Mouse (Mus musculus) hindbrain, embryonic 12.5 days (tissue): Measurements from ENCODE around the gene Sorcs2. TPM values are rescaled to one million over a fixed set of nuclear protein-coding genes. Genes with fewer than 3 reads are reported as not detected.

Experiments
- ATAC-seq: fragments of 200-750 bp; cut with Nextera tagmentation; 2 replicates; pipeline ENCODE4 v1.8.0; 2017; ENCODE audit warnings: moderate TSS enrichment; ENCODE audit not compliant: low FRiP score
- H3K27ac ChIP-seq: fragments of 300-500 bp; sonication (generic); 2 replicates; pipeline ENCODE4 v1.5.1; 2016; ENCODE audit warnings: mild to moderate bottlenecking
- H3K27me3 ChIP-seq: fragments of 300-500 bp; sonication (generic); 2 replicates; pipeline ENCODE4 v1.6.1; 2016; ENCODE audit warnings: mild to moderate bottlenecking
- H3K36me3 ChIP-seq: fragments of 300-500 bp; sonication (generic); 2 replicates; pipeline ENCODE4 v1.6.1; 2016; ENCODE audit warnings: mild to moderate bottlenecking
- H3K4me1 ChIP-seq: fragments of 300-500 bp; sonication (generic); 2 replicates; pipeline ENCODE4 v1.6.1; 2016
- H3K4me2 ChIP-seq: fragments of 300-500 bp; sonication (generic); replicated peaks from 2 replicates; pipeline ENCODE4 v1.6.1; 2016; ENCODE audit warnings: mild to moderate bottlenecking
- H3K4me3 ChIP-seq: fragments of 300-500 bp; sonication (generic); 2 replicates; pipeline ENCODE4 v1.5.1; 2016; ENCODE audit warnings: mild to moderate bottlenecking
- H3K9ac ChIP-seq: fragments of 300-500 bp; sonication (generic); 2 replicates; pipeline ENCODE4 v1.6.1; 2016; ENCODE audit warnings: mild to moderate bottlenecking, moderate library complexity
- H3K9me3 ChIP-seq: fragments of 300-500 bp; sonication (generic); replicated peaks from 2 replicates; pipeline ENCODE4 v1.6.1; 2016; ENCODE audit warnings: mild to moderate bottlenecking
- WGBS: fragments of 180-500 bp; shearing (Covaris S2); methylation state at CpG from one replicate; pipeline ENCODE4 v1.1.7; 2016; 5-methylcytosine and 5-hydroxymethylcytosine counted together
- polyA plus RNA-seq: library from polyadenylated mRNA; unstranded; fragments of >200 nt; fragmentation: Nextera tagmentation; extraction: Ambion mirVana; gene quantifications from 2 replicates; pipeline ENCODE4 v1.2.1, GENCODE M21; 2016

Gene Sorcs2
- polyA plus RNA-seq, 1 experiment from 2014 or later, result 17.5 TPM

DNA sequence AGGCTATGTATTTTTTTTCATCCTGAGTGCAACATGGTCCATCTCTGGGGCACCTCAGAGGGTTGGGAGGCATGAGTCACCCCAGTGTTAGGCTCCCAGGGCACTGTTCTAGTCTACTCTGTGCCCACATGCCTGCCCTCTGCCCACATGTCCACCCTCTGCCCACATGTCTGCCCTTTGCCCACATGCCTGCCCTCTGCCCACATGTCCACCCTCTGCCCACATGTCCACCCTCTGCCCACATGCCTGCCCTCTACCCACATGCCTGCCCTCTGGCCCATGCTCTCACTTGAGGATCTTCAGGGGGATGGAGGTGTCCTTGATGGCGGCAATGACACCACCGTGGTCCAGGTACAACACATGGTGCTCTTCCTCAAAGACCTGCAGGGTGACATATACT lies 354.8 kb downstream of the Sorcs2 start:
- no peak overlapping the region for H3K9ac ChIP-seq
- H3K36me3 ChIP-seq, result 0 out of 2 replicates have a peak, but pooled peaks cover 3% of the 10 kb centered on the region
- no peaks in the 10 kb centered on the region for H3K27me3 ChIP-seq
- peaks cover 17% of the 10 kb centered on the region for H3K4me1 ChIP-seq
- ATAC-seq, result no peak
- no peak overlapping the region for H3K27ac ChIP-seq
- no peak overlapping the region for H3K4me3 ChIP-seq
- no peak overlapping the region for H3K4me2 ChIP-seq
- H3K9me3 ChIP-seq, result no peaks in the 10 kb centered on the region
- WGBS, result 98% methylated on average over 2 of the region's 2 CpGs

DNA sequence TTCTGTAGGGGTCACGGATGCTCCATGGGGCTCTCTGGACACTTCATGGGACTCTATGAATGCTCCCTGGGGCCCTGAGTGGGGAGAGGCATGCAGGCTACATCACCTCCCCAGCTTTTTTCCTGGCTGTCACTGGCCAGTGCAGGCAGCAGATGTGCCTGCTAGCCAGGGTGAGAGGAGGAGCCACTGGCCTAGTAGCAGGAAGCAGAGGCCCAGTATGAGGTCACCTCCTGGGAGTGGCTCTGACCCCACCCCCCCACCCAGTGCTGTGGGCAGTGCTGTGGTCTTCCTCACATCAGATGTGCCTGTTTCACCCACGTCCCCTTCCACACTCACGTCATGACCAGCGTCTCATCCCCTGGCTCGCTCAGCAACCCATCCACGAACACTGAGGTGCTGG lies 356.2 kb downstream of the Sorcs2 start:
- Histone ChIP-seq H3K36me3 (0 out of 2 replicates have a peak, but pooled peaks cover 11% of the 10 kb centered on the region), H3K9ac (0 out of 2 replicates have a peak overlapping the region, but pooled peaks have one; percentile 4), H3K4me1 (peaks cover 17% of the 10 kb centered on the region), H3K4me3 (no peak overlapping the region), H3K9me3 (no peaks in the 10 kb centered on the region), H3K27ac (peak overlapping the region; percentile 67; the same call in 1 of the 2 replicates), H3K4me2 (no peak overlapping the region), H3K27me3 (no peaks in the 10 kb centered on the region)
- ATAC-seq, result no peak
- 94% methylated on average over 6 of the region's 6 CpGs for WGBS

DNA sequence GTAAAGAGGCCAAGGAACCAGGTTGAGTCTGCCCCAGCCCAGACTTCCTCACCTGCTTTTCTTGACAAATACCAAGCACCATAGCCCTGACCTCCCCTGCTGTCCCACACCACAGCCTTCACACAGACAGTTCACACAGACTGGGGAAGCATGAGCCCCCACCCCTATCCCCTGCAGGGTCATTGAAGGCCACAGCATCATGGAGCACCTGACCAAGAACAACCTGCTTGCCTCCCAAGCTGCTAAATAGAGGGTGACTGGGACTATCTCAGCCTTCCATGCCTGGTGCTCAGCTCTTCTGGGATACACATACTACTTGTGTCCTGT lies 356.7 kb downstream of the Sorcs2 start:
- peak; percentile 24; the same call in 1 of the 2 replicates for ATAC-seq
- no peaks in the 10 kb centered on the region for H3K27me3 ChIP-seq
- peak overlapping the region; percentile 67 for H3K27ac ChIP-seq
- H3K9me3 ChIP-seq, result no peaks in the 10 kb centered on the region
- no peak overlapping the region for H3K9ac ChIP-seq
- peaks cover 17% of the 10 kb centered on the region for H3K4me1 ChIP-seq
- 0 out of 2 replicates have a peak, but pooled peaks cover 11% of the 10 kb centered on the region for H3K36me3 ChIP-seq
- H3K4me2 ChIP-seq, result no peak overlapping the region
- H3K4me3 ChIP-seq, result no peak overlapping the region

DNA sequence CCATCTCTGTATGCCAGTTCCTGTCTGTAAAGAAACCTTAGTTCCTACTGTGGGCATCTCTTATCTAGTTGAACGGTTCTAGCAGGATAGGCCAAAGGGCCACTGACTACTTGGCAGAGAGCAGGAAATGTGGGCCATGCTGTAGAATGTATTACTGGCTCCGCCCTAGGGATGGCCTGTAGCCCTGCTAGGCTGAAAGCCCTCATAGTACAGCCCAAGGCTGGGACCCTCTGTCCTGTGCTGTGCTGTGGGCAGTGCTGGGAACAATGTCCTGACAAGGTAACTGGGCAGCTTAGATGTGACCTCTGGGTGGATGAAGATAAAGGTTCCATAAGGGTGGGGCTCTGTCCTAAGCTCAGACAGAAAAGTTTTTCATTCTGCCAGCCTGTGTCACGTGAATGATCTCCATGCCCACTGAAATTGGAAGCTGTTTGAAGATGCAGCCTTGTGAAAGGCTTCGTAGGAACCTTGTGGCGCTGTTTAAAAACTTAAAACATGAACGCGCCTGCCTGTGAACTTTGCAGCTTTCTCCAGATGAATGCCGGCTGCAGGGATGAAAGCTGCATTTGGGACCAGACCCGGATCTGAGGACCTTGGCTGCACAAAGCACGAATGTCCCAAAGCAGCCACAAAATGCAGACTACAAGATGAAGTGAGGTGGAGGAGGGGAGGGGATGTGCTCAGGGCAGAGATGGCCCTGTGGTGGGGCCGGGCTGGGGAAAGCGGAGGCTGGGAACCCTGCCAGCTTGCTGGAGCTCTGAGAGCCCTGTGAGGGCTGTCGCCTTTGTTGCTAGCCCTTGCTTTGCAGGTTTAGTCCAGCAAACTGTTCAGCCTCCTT lies 357.3 kb downstream of the Sorcs2 start:
- Histone ChIP-seq H3K4me1 (peaks cover 17% of the 10 kb centered on the region), H3K4me2 (no peak overlapping the region), H3K9ac (no peak overlapping the region), H3K27me3 (no peaks in the 10 kb centered on the region), H3K9me3 (no peaks in the 10 kb centered on the region), H3K4me3 (no peak overlapping the region), H3K36me3 (0 out of 2 replicates have a peak, but pooled peaks cover 11% of the 10 kb centered on the region), H3K27ac (peak overlapping the region; percentile 67)
- peak; percentile 82 for ATAC-seq
- WGBS, result 65% methylated on average over 13 of the region's 13 CpGs

DNA sequence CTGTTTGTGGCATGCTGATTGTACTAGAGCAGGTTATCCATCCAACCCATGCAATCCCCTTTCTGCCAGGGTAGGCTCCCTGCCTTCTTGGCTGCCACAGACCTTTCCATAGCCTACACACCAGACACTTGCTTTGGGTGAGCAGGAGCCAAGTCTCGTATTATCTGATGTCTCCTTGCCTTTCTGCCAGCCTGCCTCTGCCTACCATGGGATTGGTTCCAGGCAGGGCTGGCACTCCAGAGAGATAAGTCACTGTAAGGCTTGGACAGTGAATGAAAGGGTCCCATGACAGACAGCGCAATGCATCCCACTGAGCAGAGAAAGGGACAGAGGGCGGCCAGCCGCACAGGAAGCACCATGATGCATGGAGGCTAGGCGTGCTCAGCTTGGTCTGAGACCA lies 358.3 kb downstream of the Sorcs2 start:
- 90% methylated on average over 5 of the region's 5 CpGs for WGBS
- Histone ChIP-seq H3K4me2 (no peak overlapping the region), H3K27me3 (no peaks in the 10 kb centered on the region), H3K36me3 (0 out of 2 replicates have a peak, but pooled peaks cover 11% of the 10 kb centered on the region), H3K9ac (no peak overlapping the region), H3K4me1 (peaks cover 17% of the 10 kb centered on the region), H3K27ac (no peak overlapping the region), H3K9me3 (no peaks in the 10 kb centered on the region), H3K4me3 (no peak overlapping the region)
- ATAC-seq, result no peak

DNA sequence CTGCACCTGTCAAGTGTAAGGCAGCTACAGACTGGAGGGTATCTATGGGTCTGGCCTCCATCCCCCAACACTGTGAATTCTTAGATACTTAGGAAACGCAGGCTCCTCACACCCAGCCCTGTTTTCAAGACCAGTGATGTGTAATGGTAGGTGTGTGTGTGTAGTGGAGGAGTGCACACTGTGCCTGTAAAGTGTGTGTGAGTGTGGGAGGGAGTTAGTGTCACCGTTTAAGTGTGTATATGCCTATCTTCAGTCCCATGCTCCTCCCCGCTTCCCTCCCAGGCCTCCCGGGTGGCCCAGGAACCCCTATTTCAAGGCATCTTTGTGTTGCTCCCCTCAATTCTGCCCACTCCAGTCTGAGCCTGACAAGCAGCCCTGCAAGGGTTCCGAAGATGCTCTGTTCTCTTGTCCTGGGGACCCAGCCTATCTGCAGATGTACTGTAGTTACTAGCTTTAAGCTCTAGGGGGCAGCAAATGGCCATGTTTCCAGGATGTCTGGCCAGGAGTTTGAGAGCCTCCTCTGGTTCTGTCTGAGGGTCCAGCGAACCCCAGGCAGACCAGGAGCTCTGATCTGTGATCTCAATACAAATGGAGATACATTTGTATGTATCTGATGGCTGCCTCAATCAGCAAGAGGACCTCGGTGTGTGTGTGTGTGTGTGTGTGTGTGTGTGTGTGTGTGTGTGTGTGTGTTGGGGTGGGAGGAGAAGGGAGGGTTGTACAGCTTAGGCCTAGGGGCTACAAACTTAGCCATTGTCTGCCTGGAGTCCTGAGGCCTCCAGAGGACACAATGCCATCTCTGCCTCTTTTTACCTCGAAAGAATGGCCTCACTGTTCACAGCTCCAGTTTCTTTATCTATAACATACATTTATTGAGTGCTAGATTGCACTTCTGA lies 364.2 kb downstream of the Sorcs2 start:
- Histone ChIP-seq H3K4me3 (no peak overlapping the region), H3K9ac (no peak overlapping the region), H3K4me1 (no peaks in the 10 kb centered on the region; the same call in 1 of the 2 replicates), H3K9me3 (no peaks in the 10 kb centered on the region), H3K36me3 (0 out of 2 replicates have a peak, but pooled peaks cover 11% of the 10 kb centered on the region), H3K27ac (no peak overlapping the region), H3K27me3 (no peaks in the 10 kb centered on the region), H3K4me2 (no peak overlapping the region)
- ATAC-seq, result peak; percentile 65
- WGBS, result 38% methylated on average over 8 of the region's 8 CpGs

DNA sequence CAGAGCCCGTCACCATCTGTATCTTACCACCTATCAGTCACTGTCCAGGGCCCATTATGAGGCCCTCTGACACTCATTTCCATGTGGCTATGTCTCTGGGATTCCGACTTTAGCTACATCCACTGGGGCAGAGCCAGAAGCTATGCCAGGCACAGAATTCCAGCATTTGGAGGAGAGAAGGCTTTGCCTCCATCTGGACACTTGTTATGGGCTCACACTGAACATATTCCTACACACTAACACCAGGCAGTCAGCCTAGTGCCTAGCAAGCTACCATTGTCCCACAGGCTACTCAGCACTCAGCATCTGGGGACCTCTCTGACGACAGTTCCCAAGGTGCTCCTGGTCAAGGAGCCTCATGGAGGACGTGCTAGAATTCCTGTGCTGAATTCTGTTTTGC lies 372.9 kb downstream of the Sorcs2 start:
- H3K27me3 ChIP-seq, result no peaks in the 10 kb centered on the region
- WGBS, result 76% methylated on average over 4 of the region's 4 CpGs
- H3K9ac ChIP-seq, result no peak overlapping the region
- H3K4me1 ChIP-seq, result peaks cover 5% of the 10 kb centered on the region; the same call in 1 of the 2 replicates
- H3K36me3 ChIP-seq, result no peaks in the 10 kb centered on the region
- no peaks in the 10 kb centered on the region for H3K9me3 ChIP-seq
- no peak overlapping the region for H3K4me3 ChIP-seq
- no peak overlapping the region for H3K4me2 ChIP-seq
- H3K27ac ChIP-seq, result no peak overlapping the region
- ATAC-seq, result no peak

DNA sequence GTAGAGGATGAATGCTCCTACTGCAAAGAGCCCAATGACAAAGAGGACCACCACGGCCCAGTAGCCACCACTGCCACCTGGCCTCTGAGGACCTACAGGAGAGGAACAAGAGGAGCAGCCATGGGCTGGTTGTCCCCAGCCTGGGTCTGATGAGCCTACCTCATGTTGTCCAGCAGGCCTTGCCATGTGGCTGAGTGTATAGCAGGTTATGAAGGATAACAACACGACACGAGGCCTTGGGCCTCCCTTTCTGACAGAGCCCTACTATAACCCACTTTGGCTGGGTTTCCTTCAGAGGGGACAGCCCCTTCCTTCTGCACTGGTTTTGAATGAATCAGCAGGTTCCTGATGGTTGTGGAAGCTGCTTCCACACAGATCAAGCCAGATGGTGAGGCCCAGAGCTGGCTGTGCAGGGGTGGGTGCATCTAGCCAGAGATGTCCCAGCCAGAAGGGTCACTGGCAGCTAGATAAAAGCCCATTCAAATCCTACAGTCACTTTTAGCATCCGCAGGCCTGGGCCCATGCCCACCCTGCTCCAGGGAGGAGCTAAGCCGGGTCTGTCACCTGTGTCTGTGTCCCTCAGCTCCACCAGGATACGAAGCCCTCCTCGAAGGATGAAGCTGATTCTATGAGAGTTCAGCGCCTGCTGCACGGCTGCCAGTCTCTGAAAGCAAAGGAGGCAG lies 373.8 kb downstream of the Sorcs2 start:
- Histone ChIP-seq H3K4me3 (no peak overlapping the region), H3K4me2 (no peak overlapping the region), H3K4me1 (peaks cover 5% of the 10 kb centered on the region; the same call in 1 of the 2 replicates), H3K9ac (no peak overlapping the region; the same call in 1 of the 2 replicates), H3K27me3 (no peaks in the 10 kb centered on the region), H3K9me3 (no peaks in the 10 kb centered on the region), H3K36me3 (no peaks in the 10 kb centered on the region), H3K27ac (no peak overlapping the region)
- 87% methylated on average over 9 of the region's 9 CpGs for WGBS
- ATAC-seq, result no peak

DNA sequence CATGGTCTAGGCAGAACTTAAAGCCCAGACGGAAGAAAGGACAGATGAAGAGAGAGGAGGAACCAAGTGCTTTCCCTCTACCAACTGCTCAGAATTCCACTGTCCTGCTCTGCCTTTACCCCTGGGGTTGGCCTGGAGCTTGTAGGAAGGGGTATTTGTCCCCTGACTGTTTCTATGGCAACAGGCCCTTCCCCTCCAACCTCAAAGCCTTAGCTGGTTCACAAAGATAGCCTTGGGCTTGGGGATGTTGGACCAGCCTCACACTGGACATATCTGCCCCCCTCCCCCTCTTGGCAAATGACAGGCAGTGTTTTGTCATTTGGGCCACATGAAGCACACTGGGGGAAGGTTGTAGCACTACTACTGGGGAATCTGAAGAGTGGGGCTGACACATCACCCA lies 375.6 kb downstream of the Sorcs2 start:
- Histone ChIP-seq H3K4me2 (no peak overlapping the region), H3K27me3 (no peaks in the 10 kb centered on the region), H3K9ac (no peak overlapping the region), H3K9me3 (no peaks in the 10 kb centered on the region), H3K27ac (no peak overlapping the region), H3K4me1 (peaks cover 5% of the 10 kb centered on the region; the same call in 1 of the 2 replicates), H3K36me3 (0 out of 2 replicates have a peak, but pooled peaks cover 6% of the 10 kb centered on the region), H3K4me3 (no peak overlapping the region)
- ATAC-seq, result no peak
- WGBS, result 86% methylated on average over 1 of the region's 1 CpGs

DNA sequence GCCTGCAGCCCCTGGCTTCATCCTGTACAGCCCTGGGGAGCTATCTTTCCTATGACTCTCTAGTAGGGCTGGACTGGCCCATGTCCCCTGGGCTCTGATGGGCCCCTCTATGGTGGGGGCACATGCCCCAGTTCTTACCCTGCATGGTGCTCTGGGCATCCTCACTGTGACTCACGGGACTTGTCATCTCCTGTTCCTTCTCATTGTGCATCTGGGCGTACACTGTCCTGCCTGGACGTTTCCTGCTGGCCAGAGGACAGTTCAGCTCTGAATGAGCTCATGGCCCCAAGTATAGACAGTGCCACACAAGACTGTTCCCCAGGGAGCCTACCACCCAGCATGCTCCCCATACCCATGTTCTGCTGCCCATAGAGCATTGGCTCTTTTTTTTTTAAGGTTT lies 376.8 kb downstream of the Sorcs2 start:
- Histone ChIP-seq H3K27me3 (no peaks in the 10 kb centered on the region), H3K9me3 (no peaks in the 10 kb centered on the region), H3K4me3 (no peak overlapping the region), H3K4me2 (no peak overlapping the region), H3K36me3 (0 out of 2 replicates have a peak, but pooled peaks cover 6% of the 10 kb centered on the region), H3K9ac (no peak overlapping the region), H3K4me1 (peaks cover 5% of the 10 kb centered on the region; the same call in 1 of the 2 replicates), H3K27ac (no peak overlapping the region)
- ATAC-seq, result no peak
- WGBS, result 79% methylated on average over 3 of the region's 3 CpGs

DNA sequence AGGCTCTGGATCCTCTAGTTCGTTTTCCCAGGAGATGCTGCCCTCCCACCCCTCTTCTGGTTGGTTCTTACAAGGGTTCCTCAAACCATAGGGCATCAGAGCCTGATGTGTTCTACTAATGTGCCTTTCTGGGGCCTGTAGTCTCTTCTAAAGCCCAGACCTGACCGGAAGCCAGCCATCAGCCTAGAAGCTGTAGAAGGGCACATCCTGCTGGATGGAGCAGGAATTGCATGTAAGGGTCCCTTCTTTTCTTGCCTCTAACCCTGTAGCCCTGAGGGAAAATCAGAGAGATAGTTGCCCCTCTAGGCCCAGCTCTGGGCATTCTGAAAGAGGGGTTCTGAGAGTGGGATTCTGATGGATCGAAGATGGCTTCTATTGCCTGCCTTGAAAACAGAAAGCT lies 379.6 kb downstream of the Sorcs2 start:
- 74% methylated on average over 3 of the region's 3 CpGs for whole genome bisulfite sequencing
- H3K4me2 ChIP-seq, result no peak overlapping the region
- peaks cover 2% of the 10 kb centered on the region; the same call in 1 of the 2 replicates for H3K4me1 ChIP-seq
- no peak overlapping the region for H3K4me3 ChIP-seq
- H3K27me3 ChIP-seq, result no peaks in the 10 kb centered on the region
- ATAC-seq, result no peak
- H3K9me3 ChIP-seq, result no peaks in the 10 kb centered on the region
- H3K27ac ChIP-seq, result no peak overlapping the region
- H3K9ac ChIP-seq, result no peak overlapping the region
- H3K36me3 ChIP-seq, result 0 out of 2 replicates have a peak, but pooled peaks cover 6% of the 10 kb centered on the region

DNA sequence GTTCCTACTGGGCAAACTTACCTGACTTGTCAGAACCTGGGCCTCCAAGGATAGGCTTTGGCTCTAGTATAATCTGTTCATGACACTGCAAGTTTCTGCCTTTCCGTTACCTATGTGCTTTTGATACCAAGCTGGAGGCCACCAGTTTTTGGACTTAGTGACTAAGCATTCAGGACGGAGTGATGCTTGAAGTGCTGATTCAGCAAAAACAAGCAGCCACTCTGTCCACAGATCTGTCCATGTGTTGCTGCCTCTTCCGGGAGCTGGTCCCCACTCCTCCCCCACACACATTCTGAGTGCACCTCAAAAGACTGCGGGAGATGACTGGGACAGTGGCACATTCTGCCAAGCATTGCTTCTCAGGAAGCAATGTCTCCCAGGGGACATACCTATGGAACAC lies 388.5 kb downstream of the Sorcs2 start:
- Histone ChIP-seq H3K27ac (no peak overlapping the region), H3K36me3 (0 out of 2 replicates have a peak, but pooled peaks cover 2% of the 10 kb centered on the region), H3K4me1 (no peaks in the 10 kb centered on the region), H3K9ac (no peak overlapping the region), H3K4me2 (no peak overlapping the region), H3K27me3 (no peaks in the 10 kb centered on the region), H3K4me3 (no peak overlapping the region), H3K9me3 (no peaks in the 10 kb centered on the region)
- 93% methylated on average over 4 of the region's 4 CpGs for WGBS
- no peak for ATAC-seq
